Mouse (Mus musculus) E14TG2a.4 (cell line): ENCODE measurements around the gene Rgs10.

Experiments
- CTCF ChIP-seq: conservative IDR thresholded peaks from 2 replicates; pipeline ENCODE4 v1.5.1; 2014; ENCODE audit warnings: low read length
- NANOG ChIP-seq: IDR thresholded peaks from 2 replicates; pipeline ENCODE4 v1.6.1; 2014; ENCODE audit warnings: borderline replicate concordance, low read length, mixed read lengths
- POU5F1 ChIP-seq: IDR thresholded peaks from 2 replicates; pipeline ENCODE4 v1.6.1; 2014; ENCODE audit warnings: low read length, borderline replicate concordance

DNA sequence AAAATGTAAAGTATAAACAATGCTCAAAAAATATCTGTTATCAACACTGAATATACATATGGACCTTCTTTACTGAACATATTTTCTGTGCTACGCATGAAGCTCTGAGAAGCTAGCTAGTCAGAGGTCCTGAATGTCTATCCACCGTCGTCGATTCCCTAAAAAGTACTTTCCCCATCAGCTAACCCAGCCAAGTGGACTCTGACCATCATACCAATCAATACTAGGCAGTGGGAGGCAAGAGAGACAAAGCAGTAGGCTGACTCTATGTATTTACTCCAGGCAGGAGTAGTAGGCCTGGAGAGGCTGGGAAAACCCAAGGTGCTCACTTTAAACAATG, 41.2 kb upstream of the Rgs10 start:
- TF ChIP-seq CTCF (no peak), POU5F1 (no peak), NANOG (no peak)
